Mouse (Mus musculus) hindbrain, embryonic 16.5 days (tissue): ENCODE data around the gene 4930412O13Rik. TPM values are rescaled to one million over a fixed set of nuclear protein-coding genes. Genes with fewer than 3 reads are reported as not detected.

Experiments
- ATAC-seq: fragments of 200-750 bp; cut with Nextera tagmentation; 2 replicates; pipeline ENCODE4 v1.8.0; 2017; ENCODE audit warnings: moderate TSS enrichment, moderate library complexity
- H3K27ac ChIP-seq: fragments of 300-500 bp; sonication (generic); 2 replicates; pipeline ENCODE4 v1.5.1; 2014; ENCODE audit warnings: low read depth, mild to moderate bottlenecking, control low read depth, low read length, moderate library complexity
- H3K27me3 ChIP-seq: fragments of 300-500 bp; sonication (generic); replicated peaks from 2 replicates; pipeline ENCODE4 v1.6.1; 2014; ENCODE audit warnings: low read length; ENCODE audit not compliant: control insufficient read depth, insufficient read depth
- H3K36me3 ChIP-seq: fragments of 300-500 bp; sonication (generic); 2 replicates; pipeline ENCODE4 v1.6.1; 2014; ENCODE audit warnings: mild to moderate bottlenecking, low read length, moderate library complexity, mixed read lengths; ENCODE audit not compliant: control insufficient read depth, insufficient read depth
- H3K4me1 ChIP-seq: fragments of 300-500 bp; sonication (generic); 2 replicates; pipeline ENCODE4 v1.6.1; 2014; ENCODE audit warnings: low read depth, low read length; ENCODE audit not compliant: control insufficient read depth, insufficient read depth
- H3K4me2 ChIP-seq: fragments of 300-500 bp; sonication (generic); 2 replicates; pipeline ENCODE4 v1.6.1; 2014; ENCODE audit warnings: mild to moderate bottlenecking, low read length, control low read depth, moderate library complexity
- H3K4me3 ChIP-seq: fragments of 300-500 bp; sonication (generic); 2 replicates; pipeline ENCODE4 v1.5.1; 2014; ENCODE audit warnings: mild to moderate bottlenecking, low read length, control low read depth, moderate library complexity
- H3K9ac ChIP-seq: fragments of 300-500 bp; sonication (generic); 2 replicates; pipeline ENCODE4 v1.6.1; 2014; ENCODE audit warnings: low read depth, mild to moderate bottlenecking, control low read depth, low read length, moderate library complexity
- H3K9me3 ChIP-seq: fragments of 300-500 bp; sonication (generic); 2 replicates; pipeline ENCODE4 v1.6.1; 2014; ENCODE audit warnings: mild to moderate bottlenecking, low read length, moderate library complexity; ENCODE audit not compliant: control insufficient read depth
- WGBS: fragments of 180-500 bp; shearing (Covaris S2); extraction: QIAGEN DNeasy Blood & Tissue Kit; methylation state at CpG from one replicate; pipeline ENCODE4 v1.1.7; 2014; 5-methylcytosine and 5-hydroxymethylcytosine counted together
- polyA plus RNA-seq: library from polyadenylated mRNA; unstranded; fragments of >200 nt; fragmentation: Nextera tagmentation; extraction: Ambion mirVana; gene quantifications from 2 replicates; pipeline ENCODE4 v1.2.1, GENCODE M21; 2015

Gene 4930412O13Rik
- polyA plus RNA-seq, 1 experiment from 2014 or later, result 0.28 TPM

GRCm38 (mm10) chr2:9890906-9891305 is 9.9 kb downstream of the 4930412O13Rik start:
- Histone ChIP-seq H3K9me3 (no peaks in the 10 kb centered on the region), H3K4me3 (no peak overlapping the region), H3K36me3 (no peaks in the 10 kb centered on the region), H3K27me3 (peaks cover 49% of the 10 kb centered on the region), H3K4me2 (no peak overlapping the region), H3K4me1 (peaks cover 1% of the 10 kb centered on the region; the same call in 1 of the 2 replicates), H3K9ac (no peak overlapping the region), H3K27ac (no peak overlapping the region)
- ATAC-seq, result no peak
- 3% methylated on average over 5 of the region's 5 CpGs for WGBS

GRCm38 (mm10) chr2:9892541-9892940 is 11.5 kb downstream of the 4930412O13Rik start:
- Histone ChIP-seq H3K4me2 (no peak overlapping the region), H3K27ac (no peak overlapping the region), H3K27me3 (peaks cover 44% of the 10 kb centered on the region), H3K4me3 (no peak overlapping the region), H3K4me1 (peaks cover 2% of the 10 kb centered on the region; the same call in 1 of the 2 replicates), H3K36me3 (no peaks in the 10 kb centered on the region), H3K9me3 (no peaks in the 10 kb centered on the region), H3K9ac (no peak overlapping the region)
- ATAC-seq, result no peak
- WGBS, result 6% methylated on average over 7 of the region's 7 CpGs

- no peak overlapping the region for H3K27ac ChIP-seq
- no peaks in the 10 kb centered on the region for H3K36me3 ChIP-seq
- H3K27me3 ChIP-seq, result peaks cover 41% of the 10 kb centered on the region
- no peaks in the 10 kb centered on the region for H3K9me3 ChIP-seq
- no peak overlapping the region for H3K9ac ChIP-seq
- WGBS, result 2% methylated on average over 6 of the region's 6 CpGs
- no peak overlapping the region for H3K4me3 ChIP-seq
- no peak for ATAC-seq
- H3K4me2 ChIP-seq, result no peak overlapping the region
- peaks cover 2% of the 10 kb centered on the region; the same call in 1 of the 2 replicates for H3K4me1 ChIP-seq
Measured at GRCm38 (mm10) chr2:9893272-9893953, 12.4 kb downstream of the 4930412O13Rik start.

- ATAC-seq, result no peak
- no peak overlapping the region for H3K27ac ChIP-seq
- H3K9ac ChIP-seq, result no peak overlapping the region
- no peaks in the 10 kb centered on the region for H3K36me3 ChIP-seq
- H3K9me3 ChIP-seq, result no peaks in the 10 kb centered on the region
- H3K4me3 ChIP-seq, result no peak overlapping the region
- 3% methylated on average over 19 of the region's 19 CpGs for WGBS
- H3K4me1 ChIP-seq, result peaks cover 2% of the 10 kb centered on the region; the same call in 1 of the 2 replicates
- H3K4me2 ChIP-seq, result no peak overlapping the region
- H3K27me3 ChIP-seq, result peaks cover 37% of the 10 kb centered on the region
Measured at GRCm38 (mm10) chr2:9894836-9895593, 14.0 kb downstream of the 4930412O13Rik start.

- WGBS, result under 1% methylated on average over 21 of the region's 22 CpGs
- H3K4me1 ChIP-seq, result peaks cover 2% of the 10 kb centered on the region; the same call in 1 of the 2 replicates
- H3K9ac ChIP-seq, result no peak overlapping the region
- H3K27me3 ChIP-seq, result peaks cover 36% of the 10 kb centered on the region
- H3K4me2 ChIP-seq, result peak overlapping the region; percentile 18; the same call in 1 of the 2 replicates
- no peak for ATAC-seq
- H3K4me3 ChIP-seq, result no peak overlapping the region
- no peaks in the 10 kb centered on the region for H3K9me3 ChIP-seq
- no peak overlapping the region for H3K27ac ChIP-seq
- no peaks in the 10 kb centered on the region for H3K36me3 ChIP-seq
Measured at GRCm38 (mm10) chr2:9896097-9896770, 15.2 kb downstream of the 4930412O13Rik start.

GRCm38 (mm10) chr2:9897846-9898245 is 16.8 kb downstream of the 4930412O13Rik start:
- ATAC-seq, result 0 out of 2 replicates have a peak, but pooled peaks have one; percentile 44
- Histone ChIP-seq H3K4me1 (peaks cover 2% of the 10 kb centered on the region; the same call in 1 of the 2 replicates), H3K36me3 (no peaks in the 10 kb centered on the region), H3K9me3 (no peaks in the 10 kb centered on the region), H3K4me3 (no peak overlapping the region), H3K4me2 (no peak overlapping the region), H3K27me3 (peaks cover 34% of the 10 kb centered on the region), H3K9ac (no peak overlapping the region), H3K27ac (no peak overlapping the region)
- 2% methylated on average over 8 of the region's 8 CpGs for WGBS

- Histone ChIP-seq H3K36me3 (no peaks in the 10 kb centered on the region), H3K4me1 (no peaks in the 10 kb centered on the region), H3K4me2 (no peak overlapping the region), H3K9me3 (no peaks in the 10 kb centered on the region), H3K27me3 (peaks cover 6% of the 10 kb centered on the region; the same call in 1 of the 2 replicates), H3K9ac (no peak overlapping the region), H3K27ac (no peak overlapping the region), H3K4me3 (no peak overlapping the region)
- 67% methylated on average over 14 of the region's 14 CpGs for WGBS
- ATAC-seq, result no peak
Measured at GRCm38 (mm10) chr2:9903854-9904560, 23.0 kb downstream of the 4930412O13Rik start.

GRCm38 (mm10) chr2:9905995-9906394 is 24.9 kb downstream of the 4930412O13Rik start:
- WGBS, result 11% methylated on average over 11 of the region's 11 CpGs
- H3K4me2 ChIP-seq, result peak overlapping the region; percentile 19
- no peaks in the 10 kb centered on the region for H3K36me3 ChIP-seq

More at GRCm38 (mm10) chr2:9905995-9906394, 24.9 kb downstream of the 4930412O13Rik start:
- ATAC-seq, result no peak
- H3K27me3 ChIP-seq, result peaks cover 6% of the 10 kb centered on the region; the same call in 1 of the 2 replicates
- H3K9ac ChIP-seq, result no peak overlapping the region
- no peaks in the 10 kb centered on the region for H3K9me3 ChIP-seq
- no peaks in the 10 kb centered on the region for H3K4me1 ChIP-seq
- no peak overlapping the region for H3K4me3 ChIP-seq
- H3K27ac ChIP-seq, result no peak overlapping the region
